Comparison of ENCODE assay signal across 14 mouse cellular contexts in genomic region chr1:21805064-21805463, GRCm38 (mm10).
A peak's percentile ranks its signal among the peaks of the same experiment; 100 is the strongest.
DNase-seq lines count a peak whose midpoint lies in the region; ATAC-seq and TF ChIP-seq lines count a peak whose summit lies in the region.
"Had no signal": no experiment of that assay in that cellular context is flagged by ENCODE, and none has a peak within 500 bp of the region (broad histone marks: within the 10 kb centered on the region; RNA-seq: fewer than 3 reads in every experiment).

No protein-coding gene starts in this region.

- no peak for TF ChIP-seq CTCF in midbrain, postnatal 0 days (IDR thresholded peaks at IDR 0.05)

- H3K36me3 ChIP-seq in midbrain, embryonic 11.5 days (ENCODE audit: control insufficient read depth, insufficient read depth, low read length), result no peaks in the 10 kb centered on the region
- H3K36me3 ChIP-seq in midbrain, embryonic 10.5 days, result no peaks in the 10 kb centered on the region
- H3K36me3 ChIP-seq in hindbrain, embryonic 15.5 days, result no peaks in the 10 kb centered on the region
- no peaks in the 10 kb centered on the region for H3K36me3 ChIP-seq in midbrain, postnatal 0 days (ENCODE audit: insufficient read depth, low read length)
- H3K36me3 ChIP-seq: G1E had no signal

- no peak overlapping the region for H3K27ac ChIP-seq in midbrain, embryonic 11.5 days (ENCODE audit: low read depth, low read length)
- no peak overlapping the region for H3K27ac ChIP-seq in midbrain, embryonic 10.5 days (replicated peaks)
- H3K27ac ChIP-seq in hindbrain, embryonic 15.5 days (replicated peaks), result no peak overlapping the region
- no peak overlapping the region for H3K27ac ChIP-seq in midbrain, postnatal 0 days (ENCODE audit: low read depth, low read length)
- H3K27ac ChIP-seq: heart, adult 2 months; left cerebral cortex, adult 2 months had no signal

- H3K9me3 ChIP-seq in midbrain, embryonic 11.5 days (ENCODE audit: control insufficient read depth, low read length), result no peaks in the 10 kb centered on the region
- no peaks in the 10 kb centered on the region for H3K9me3 ChIP-seq in midbrain, embryonic 10.5 days (replicated peaks)
- H3K9me3 ChIP-seq in hindbrain, embryonic 15.5 days, result no peaks in the 10 kb centered on the region
- H3K9me3 ChIP-seq in midbrain, postnatal 0 days (ENCODE audit: low read length), result no peaks in the 10 kb centered on the region
- H3K9me3 ChIP-seq: G1E had no signal

- 91% methylated on average over 2 of the region's 2 CpGs for WGBS in midbrain, embryonic 11.5 days
- 87% methylated on average over 2 of the region's 2 CpGs for WGBS in midbrain, embryonic 10.5 days
- WGBS in hindbrain, embryonic 15.5 days, result 65% methylated on average over 2 of the region's 2 CpGs
- WGBS in midbrain, postnatal 0 days, result 55% methylated on average over 2 of the region's 2 CpGs

- H3K4me3 ChIP-seq in midbrain, embryonic 11.5 days (ENCODE audit: low read depth, low read length), result no peak overlapping the region
- no peak overlapping the region for H3K4me3 ChIP-seq in midbrain, embryonic 10.5 days
- no peak overlapping the region for H3K4me3 ChIP-seq in hindbrain, embryonic 15.5 days
- no peak overlapping the region for H3K4me3 ChIP-seq in midbrain, postnatal 0 days (ENCODE audit: low read depth, low read length)
- H3K4me3 ChIP-seq: heart, adult 2 months; left cerebral cortex, adult 2 months had no signal

- intact Hi-C loops in heart, postnatal 25 days (cut with DNase I), result no loop called here

- peak; percentile 77 for ATAC-seq in midbrain, embryonic 11.5 days (ENCODE audit: low FRiP score)
- peak; percentile 82 for ATAC-seq in hindbrain, embryonic 15.5 days (ENCODE audit: low FRiP score, low read depth)
- ATAC-seq in midbrain, postnatal 0 days (ENCODE audit: low FRiP score), result peak; percentile 60; the same call in 1 of the 2 replicates

- peak; percentile 31 to 54 for DNase-seq in cerebellum, postnatal 10 days
- no peak for DNase-seq in cerebellum, postnatal 36 days
- DNase-seq in midbrain, embryonic 11.5 days (ENCODE audit: low spot score, missing footprints), result no peak
- DNase-seq in midbrain, embryonic 10.5 days (ENCODE audit: low spot score), result no peak
- DNase-seq in midbrain, postnatal 0 days (ENCODE audit: low spot score), result peak; percentile 73
- no peak for DNase-seq in kidney, adult 11 months
- no peak for DNase-seq in heart, postnatal 25 days (ENCODE audit: low spot score)
- DNase-seq: heart, adult 2 months; kidney, postnatal 10 days; thymus, postnatal 4 days had no signal

- 0 out of 2 replicates have a peak, but pooled peaks cover 2% of the 10 kb centered on the region for H3K4me1 ChIP-seq in midbrain, embryonic 11.5 days (ENCODE audit: control insufficient read depth, insufficient read depth, low read length)
- peaks cover 5% of the 10 kb centered on the region; the same call in 1 of the 2 replicates for H3K4me1 ChIP-seq in midbrain, embryonic 10.5 days
- H3K4me1 ChIP-seq in hindbrain, embryonic 15.5 days (replicated peaks), result no peaks in the 10 kb centered on the region
- H3K4me1 ChIP-seq in midbrain, postnatal 0 days (ENCODE audit: insufficient read depth, low read length), result no peaks in the 10 kb centered on the region

- H3K9ac ChIP-seq in midbrain, embryonic 11.5 days (ENCODE audit: low read length), result no peak overlapping the region
- H3K9ac ChIP-seq in hindbrain, embryonic 15.5 days, result no peak overlapping the region
- no peak overlapping the region for H3K9ac ChIP-seq in midbrain, postnatal 0 days (replicated peaks; ENCODE audit: low read length, poor library complexity, severe bottlenecking)

- H3K27me3 ChIP-seq in midbrain, embryonic 11.5 days (ENCODE audit: control insufficient read depth, insufficient read depth, low read length), result no peaks in the 10 kb centered on the region
- H3K27me3 ChIP-seq in midbrain, embryonic 10.5 days (ENCODE audit: low read depth, poor library complexity, severe bottlenecking), result no peaks in the 10 kb centered on the region
- H3K27me3 ChIP-seq in hindbrain, embryonic 15.5 days, result no peaks in the 10 kb centered on the region
- no peaks in the 10 kb centered on the region for H3K27me3 ChIP-seq in midbrain, postnatal 0 days (ENCODE audit: insufficient read depth, low read length)

- no peak overlapping the region for H3K4me2 ChIP-seq in midbrain, embryonic 11.5 days
- no peak overlapping the region for H3K4me2 ChIP-seq in hindbrain, embryonic 15.5 days
- H3K4me2 ChIP-seq in midbrain, postnatal 0 days (ENCODE audit: low read depth, low read length, poor library complexity, severe bottlenecking), result no peak overlapping the region
- H3K4me2 ChIP-seq: liver, embryonic 11.5 days had no signal

Comparison
In these comparisons a context has a peak if more than half of its experiments do, and no peak if none do; other contexts are left out.
1. DNase-seq: peak in cerebellum, postnatal 10 days (2 of 2) and midbrain, postnatal 0 days (single experiment); none in cerebellum, postnatal 36 days (0 of 2), midbrain, embryonic 11.5 days (single experiment), midbrain, embryonic 10.5 days (single experiment), kidney, adult 11 months (single experiment) and heart, postnatal 25 days (single experiment).
2. Peak in every context shown above with its lines, with median percentiles within 50 percentile points of each other: ATAC-seq.